Mouse (Mus musculus) c-Kit-positive CD71-positive TER-119-negative erythroid progenitor cells, embryonic 14.5 days (primary cell): ENCODE data around the gene Tenm4.

Source experiments
- DNase-seq: peaks from one replicate; pipeline ENCODE4 v3.0.0-alpha.2; 2013; ENCODE audit warnings: low read depth

Gene Tenm4

GRCm38 (mm10) chr7:96649171-96649570 lies 478.1 kb downstream of the Tenm4 start:
- no peak for DNase-seq

- DNase-seq: no peak
Measured at GRCm38 (mm10) chr7:96650435-96650834, 479.4 kb downstream of the Tenm4 start.

- DNase-seq: no peak
Measured at GRCm38 (mm10) chr7:96651055-96651454, 480.0 kb downstream of the Tenm4 start.

- DNase-seq: no peak
Measured at GRCm38 (mm10) chr7:96651626-96652341, 480.7 kb downstream of the Tenm4 start.

GRCm38 (mm10) chr7:96652844-96653243 lies 481.8 kb downstream of the Tenm4 start:
- no peak for DNase-seq

- no peak for DNase-seq
Measured at GRCm38 (mm10) chr7:96654206-96654605, 483.2 kb downstream of the Tenm4 start.

GRCm38 (mm10) chr7:96655096-96655716 lies 484.2 kb downstream of the Tenm4 start:
- DNase-seq: no peak

- DNase-seq: no peak
Measured at GRCm38 (mm10) chr7:96657101-96657830, 486.2 kb downstream of the Tenm4 start.

GRCm38 (mm10) chr7:96657857-96658580 lies 487.0 kb downstream of the Tenm4 start:
- DNase-seq: no peak

- DNase-seq: no peak
Measured at GRCm38 (mm10) chr7:96660907-96661306, 489.9 kb downstream of the Tenm4 start.

GRCm38 (mm10) chr7:96661352-96662169 lies 490.5 kb downstream of the Tenm4 start:
- DNase-seq: no peak

- DNase-seq: no peak
Measured at GRCm38 (mm10) chr7:96663336-96663735, 492.3 kb downstream of the Tenm4 start.

- no peak for DNase-seq
Measured at GRCm38 (mm10) chr7:96666366-96666896, 495.4 kb downstream of the Tenm4 start.

GRCm38 (mm10) chr7:96667688-96668087 lies 496.6 kb downstream of the Tenm4 start:
- DNase-seq: no peak

GRCm38 (mm10) chr7:96670095-96670494 lies 499.0 kb downstream of the Tenm4 start:
- no peak for DNase-seq

GRCm38 (mm10) chr7:96672322-96672914 lies 501.4 kb downstream of the Tenm4 start:
- DNase-seq: no peak

- no peak for DNase-seq
Measured at GRCm38 (mm10) chr7:96677082-96677481, 506.0 kb downstream of the Tenm4 start.

GRCm38 (mm10) chr7:96678236-96678635 lies 507.2 kb downstream of the Tenm4 start:
- DNase-seq: no peak

- DNase-seq: no peak
Measured at GRCm38 (mm10) chr7:96679746-96680145, 508.7 kb downstream of the Tenm4 start.

GRCm38 (mm10) chr7:96680405-96680804 lies 509.4 kb downstream of the Tenm4 start:
- DNase-seq: no peak

GRCm38 (mm10) chr7:96681808-96682207 lies 510.8 kb downstream of the Tenm4 start:
- no peak for DNase-seq
